Mouse (Mus musculus): ENCODE results near the gene Lyrm2.

The Lyrm2 gene

DNA sequence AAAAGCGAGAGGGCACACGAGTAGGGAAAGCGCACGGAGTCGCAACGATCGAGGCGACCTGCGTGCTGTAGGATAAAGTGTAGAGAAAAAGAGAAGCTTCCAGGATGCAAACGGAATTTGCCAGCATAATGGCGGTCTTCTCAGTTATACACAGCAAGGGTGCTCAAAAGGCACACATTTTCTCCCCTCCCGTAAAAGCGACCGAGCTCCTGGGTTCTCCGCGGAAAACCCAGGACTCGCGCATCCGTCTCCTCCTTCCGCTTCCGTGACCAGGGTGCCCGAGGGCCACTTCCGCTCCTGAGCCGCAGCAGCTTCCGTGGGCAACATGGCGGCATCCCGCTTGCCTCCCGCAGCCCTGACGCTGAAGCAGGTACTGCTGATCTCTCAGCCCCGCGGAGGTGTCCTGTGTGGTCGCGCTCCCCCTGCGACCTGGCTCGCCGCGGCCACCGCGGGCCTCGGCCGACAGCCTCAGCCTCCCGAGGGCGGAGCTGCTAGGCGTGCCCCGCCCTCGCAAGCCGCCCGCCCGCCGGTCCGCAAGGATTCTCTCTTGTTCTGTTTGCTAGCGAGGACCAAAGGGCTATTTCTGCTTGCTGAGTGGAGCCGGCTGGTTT, at the start of gene Lyrm2:
Lyrm2 (plus strand) TSS at position 288 of the 611 bp plus-strand sequence.
- peak; percentile 82 for DNase-seq

- no peak for DNase-seq
These were observed 49.3 kb upstream of the Lyrm2 start for GRCm38 (mm10) chr4:32750711-32751110.

DNA sequence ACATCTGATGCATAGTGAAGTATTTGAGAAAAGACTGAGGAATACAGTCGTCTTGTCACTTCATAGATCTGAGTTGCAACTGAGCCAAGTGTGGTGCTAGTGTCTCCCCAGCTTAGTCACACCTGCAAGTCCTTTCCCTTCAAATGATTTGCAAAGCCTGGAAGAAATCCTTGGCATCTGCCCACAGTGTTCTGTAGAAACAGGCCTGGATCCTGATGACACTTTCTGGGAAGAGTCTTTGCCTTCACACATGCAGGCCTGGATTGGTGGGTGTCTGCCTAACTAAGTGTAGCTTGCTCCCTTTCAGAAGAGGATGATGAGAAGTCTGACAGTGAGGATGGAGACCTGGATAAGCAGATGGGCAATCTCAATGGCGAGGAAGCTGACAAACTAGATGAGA, 42.6 kb upstream of the Lyrm2 start:
- DNase-seq = no peak

DNA sequence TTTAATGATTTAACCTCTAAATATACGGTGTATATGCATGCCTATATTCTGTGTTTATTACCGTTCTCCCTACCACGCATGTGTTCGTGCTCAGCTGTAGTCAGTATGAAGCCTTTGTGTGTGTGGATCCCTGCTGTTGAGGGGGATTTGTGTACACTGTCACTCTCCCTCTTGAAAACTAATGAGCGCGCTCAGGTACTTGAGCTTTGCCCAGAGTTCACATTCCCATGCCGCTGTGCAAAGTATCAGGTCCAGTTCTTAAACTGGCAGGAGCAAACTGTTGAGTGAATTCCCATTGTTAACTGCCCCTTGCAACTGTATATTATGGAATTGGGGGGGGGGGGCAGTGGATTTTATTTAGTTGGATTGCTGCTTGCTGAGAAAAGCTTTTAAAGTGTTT, 32.6 kb upstream of the Lyrm2 start:
- DNase-seq = no peak

GRCm38 (mm10) chr4:32768046-32768445, 32.0 kb upstream of the Lyrm2 start:
- DNase-seq = no peak

- no peak for DNase-seq
These were observed 29.7 kb upstream of the Lyrm2 start for GRCm38 (mm10) chr4:32770284-32770810.

DNA sequence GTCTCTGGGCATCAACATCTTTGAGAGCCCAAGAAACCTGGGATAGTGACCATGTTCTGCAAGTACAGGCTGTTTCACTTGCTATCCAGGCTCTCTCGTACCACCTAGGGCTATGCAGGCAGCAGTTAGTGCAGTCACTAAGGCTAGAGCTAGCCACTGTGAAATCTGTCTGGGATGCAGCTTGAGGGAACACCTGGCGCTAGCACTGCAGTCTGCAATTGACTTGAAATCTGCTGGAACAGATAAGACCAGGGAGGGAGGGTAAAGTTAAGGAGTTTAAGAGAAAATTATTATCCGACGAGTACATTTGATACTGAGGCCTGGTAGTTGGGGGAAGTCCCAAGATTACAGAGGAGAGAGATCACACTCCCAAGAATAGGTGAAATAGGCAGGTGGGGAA, 20.1 kb upstream of the Lyrm2 start:
- no peak for DNase-seq

- DNase-seq = no peak
These were observed 12.9 kb upstream of the Lyrm2 start for GRCm38 (mm10) chr4:32787110-32787509.

DNA sequence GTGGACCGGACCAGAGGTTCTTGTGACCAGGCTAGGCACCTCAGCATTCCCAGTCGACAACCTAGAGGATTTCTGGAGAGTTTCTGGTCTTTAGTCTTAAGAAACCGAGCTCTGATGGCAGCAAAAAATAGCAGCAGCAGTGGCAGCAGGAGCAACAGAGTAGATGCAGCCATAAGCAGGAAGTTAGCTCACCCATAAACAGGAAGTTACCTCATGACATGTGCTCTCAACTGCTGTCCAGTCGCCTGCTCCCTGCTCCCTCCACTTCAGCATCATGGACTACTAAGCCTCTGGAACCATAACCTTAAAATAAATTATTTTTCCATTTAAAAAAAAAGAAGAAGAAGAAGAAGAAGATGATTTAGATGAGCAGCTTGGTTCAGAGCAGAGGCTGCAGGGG, 11.0 kb upstream of the Lyrm2 start:
- DNase-seq = no peak

GRCm38 (mm10) chr4:32798976-32799375, 1.1 kb upstream of the Lyrm2 start:
- no peak for DNase-seq

DNA sequence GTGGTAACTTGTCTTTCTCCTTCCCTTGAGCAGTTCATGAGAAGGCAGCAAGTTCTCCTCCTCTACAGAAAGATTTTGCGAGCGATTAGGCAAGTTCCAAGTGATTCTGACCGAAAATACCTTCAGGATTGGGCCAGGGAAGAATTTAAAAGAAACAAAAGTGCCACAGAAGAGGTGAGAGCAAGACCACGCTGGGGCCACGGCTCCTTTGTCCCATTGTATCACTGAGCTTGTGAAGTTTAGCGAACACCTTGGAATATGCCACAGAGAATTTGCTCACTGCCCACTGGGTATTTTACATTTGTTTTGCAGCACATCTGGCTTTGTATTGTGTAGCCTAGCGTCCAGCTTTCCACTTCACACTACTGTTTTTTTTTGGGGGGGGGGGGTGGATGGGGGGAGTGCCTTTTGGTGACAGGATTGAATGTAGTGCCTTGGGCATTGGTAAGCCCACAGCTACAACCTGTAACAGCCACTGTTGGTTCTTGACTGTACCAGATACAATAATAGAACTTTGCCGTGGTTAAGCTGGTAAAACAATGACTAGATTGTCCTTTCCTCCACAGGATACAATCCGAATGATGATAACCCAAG, 621 bp downstream of the Lyrm2 start:
- DNase-seq = no peak

DNA sequence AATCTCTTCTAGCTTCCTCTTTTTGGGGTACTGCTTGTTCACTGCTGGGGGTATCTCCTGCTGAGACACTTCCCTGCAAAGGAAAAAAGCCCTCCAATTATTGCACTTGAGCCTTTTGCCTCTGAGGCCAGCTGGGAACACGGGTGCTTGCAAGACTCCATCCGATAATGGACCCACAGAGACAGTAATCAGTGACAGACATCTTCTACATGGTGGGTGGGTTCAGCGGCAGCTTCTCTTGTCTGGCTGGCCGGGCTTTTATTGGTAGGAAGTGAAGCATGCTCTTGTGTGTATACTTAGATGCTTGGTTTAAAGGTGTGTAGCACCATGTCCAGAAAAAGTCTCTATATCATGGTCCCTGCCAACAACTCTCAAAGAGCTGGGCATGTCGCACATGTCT, 17.4 kb downstream of the Lyrm2 start:
- DNase-seq = no peak

DNA sequence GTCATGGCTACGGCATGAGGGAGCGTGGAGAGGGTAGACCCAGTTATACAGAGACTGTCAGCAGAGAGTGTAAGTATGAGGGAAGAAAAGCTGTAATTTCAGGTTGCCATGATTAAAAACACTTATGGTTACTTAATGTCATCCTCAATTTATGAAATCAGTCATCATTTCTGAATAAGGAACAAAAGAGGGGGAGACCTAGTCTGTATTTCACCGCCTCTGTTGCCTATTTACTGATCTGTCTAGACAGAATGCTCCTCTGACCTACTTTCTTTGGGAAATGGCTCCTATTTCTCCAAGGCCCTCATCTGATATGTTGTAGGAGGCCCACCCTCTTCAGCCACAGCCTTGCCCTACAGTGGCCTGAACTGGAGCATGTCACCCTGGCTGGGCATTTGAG, 20.6 kb downstream of the Lyrm2 start:
- no peak for DNase-seq

DNA sequence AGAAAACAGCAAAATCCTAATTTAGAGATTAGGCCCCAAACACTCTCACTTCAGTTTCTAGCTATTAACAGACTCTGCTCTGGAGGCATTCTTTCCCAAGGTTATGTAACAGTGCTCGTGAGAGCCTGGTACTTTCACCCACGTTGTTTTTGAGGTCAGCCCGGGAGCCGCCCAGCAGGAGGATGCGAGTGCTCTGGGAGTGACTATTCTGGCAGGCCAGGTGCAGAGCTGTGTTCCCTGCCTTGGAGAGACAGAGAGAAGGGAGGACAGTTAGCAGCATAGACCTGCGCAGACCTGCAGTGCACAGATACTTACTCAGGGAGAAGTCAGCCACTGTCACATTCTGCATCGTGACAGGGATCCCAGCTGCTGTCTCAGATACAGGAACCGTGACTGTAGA, 24.2 kb downstream of the Lyrm2 start:
- DNase-seq = no peak

GRCm38 (mm10) chr4:32826925-32827324, 26.9 kb downstream of the Lyrm2 start:
- DNase-seq = no peak

DNA sequence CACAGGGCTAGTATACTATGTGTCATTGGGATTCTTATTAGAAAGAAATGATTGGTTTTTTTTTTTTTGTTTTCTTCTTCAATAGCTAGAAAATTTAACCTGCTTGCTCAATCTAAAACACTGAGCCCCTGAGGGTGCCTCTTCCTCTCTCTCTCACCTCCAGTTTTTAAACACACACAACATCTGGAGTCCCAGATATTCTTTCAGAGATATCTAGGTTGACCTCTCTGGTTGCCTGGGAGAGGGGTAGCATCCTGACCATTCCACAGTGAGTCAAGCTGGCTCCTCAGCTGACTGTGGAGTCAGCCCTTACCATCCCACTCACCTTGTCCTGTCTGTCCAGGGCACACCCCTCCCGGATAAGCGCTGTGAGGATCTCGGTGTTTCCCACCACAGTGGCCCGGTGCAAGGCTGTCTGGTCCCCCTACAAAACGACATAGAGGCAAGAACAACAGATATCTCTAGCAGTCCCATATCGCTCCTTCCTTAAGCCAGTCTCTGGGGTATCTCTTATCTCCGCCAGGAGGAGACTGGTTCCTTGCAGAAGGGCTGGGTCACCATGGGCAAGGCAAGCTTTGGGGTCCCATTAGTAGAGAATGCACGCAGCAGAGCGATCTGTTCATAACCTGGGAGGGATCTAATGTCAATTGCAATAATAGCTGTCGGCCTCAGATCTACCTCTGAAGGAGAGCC, 28.5 kb downstream of the Lyrm2 start:
- DNase-seq = no peak

DNA sequence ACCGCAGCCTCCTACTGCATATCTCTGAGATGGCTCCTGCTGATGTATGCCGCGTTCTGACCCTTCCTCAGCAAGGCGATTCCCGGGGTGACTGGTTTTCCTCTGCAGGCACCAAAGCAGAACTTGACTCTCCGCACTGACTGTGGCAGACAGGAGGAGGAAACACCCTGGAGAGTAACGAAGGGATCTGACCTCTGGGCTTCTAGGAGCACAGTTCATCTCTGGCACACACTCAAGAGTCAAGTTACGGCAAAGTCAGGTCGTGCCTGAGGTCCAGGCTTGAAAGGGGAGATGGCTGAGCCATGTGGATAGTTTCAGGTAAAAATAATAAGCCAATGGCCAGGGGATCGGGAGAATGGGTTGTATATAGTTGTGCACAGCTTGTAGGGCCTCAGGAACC, 29.3 kb downstream of the Lyrm2 start:
- no peak for DNase-seq

DNA sequence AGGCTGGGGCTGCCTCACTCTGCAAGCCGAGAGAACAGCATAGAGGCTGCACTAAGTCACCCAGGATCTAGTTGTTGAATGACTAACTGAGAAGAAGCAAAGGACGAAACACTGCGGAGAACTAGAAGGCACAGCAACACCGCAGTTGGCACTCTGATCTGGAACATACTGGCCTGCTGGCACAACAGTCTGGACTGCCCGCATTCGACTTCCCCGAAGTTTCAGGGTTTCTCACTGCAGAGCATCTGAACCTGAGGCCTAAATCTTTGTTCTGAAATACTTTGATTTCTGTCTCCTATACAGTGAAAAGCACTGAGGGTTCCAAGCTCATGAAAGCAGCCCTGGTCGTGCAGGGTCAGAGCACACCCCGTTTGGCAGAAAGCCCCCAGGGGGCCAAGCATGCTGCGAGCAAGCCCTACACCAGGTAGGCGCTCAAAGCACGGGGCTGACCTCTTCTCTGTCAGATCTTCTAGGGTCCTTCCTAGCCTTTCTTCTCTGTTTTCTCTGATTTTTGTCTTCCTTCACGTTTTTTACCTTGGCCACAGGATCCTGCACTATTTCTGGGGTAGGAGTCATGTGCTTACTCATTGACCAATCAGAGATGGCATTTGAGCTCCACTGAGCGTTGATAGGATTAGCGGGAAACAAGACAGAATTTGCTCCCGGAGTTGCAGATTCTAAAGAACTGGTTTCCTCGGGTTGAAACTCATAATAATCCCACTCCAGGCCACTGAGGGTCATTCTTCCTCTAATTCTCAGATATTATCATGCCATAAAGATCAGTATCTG, 33.6 kb downstream of the Lyrm2 start:
- DNase-seq = no peak

- DNase-seq = no peak
These were observed 34.5 kb downstream of the Lyrm2 start for GRCm38 (mm10) chr4:32834541-32834940.

GRCm38 (mm10) chr4:32836071-32836470, 36.0 kb downstream of the Lyrm2 start:
- DNase-seq = no peak

DNA sequence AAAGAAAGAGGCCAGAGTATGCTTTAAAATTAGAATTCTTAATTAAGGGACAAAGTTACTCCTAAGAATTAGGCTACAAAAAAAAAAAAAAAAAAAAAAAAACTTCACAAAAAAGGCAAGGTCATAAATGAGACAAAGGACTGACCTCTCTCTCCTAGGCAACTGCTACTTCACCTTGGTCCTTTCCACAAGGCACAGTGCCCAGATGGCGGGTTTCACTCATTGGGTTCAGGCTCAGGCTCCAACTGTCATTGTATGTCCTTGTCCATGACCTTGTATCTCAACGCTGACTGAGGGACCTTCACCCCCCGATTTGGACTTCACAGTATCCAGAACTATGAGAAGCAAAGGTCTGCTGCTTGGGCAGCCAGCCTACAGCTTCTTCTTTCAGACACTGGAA, 38.3 kb downstream of the Lyrm2 start:
- no peak for DNase-seq
